Mouse (Mus musculus): Measurements from ENCODE around the gene Eif3k.

DNA sequence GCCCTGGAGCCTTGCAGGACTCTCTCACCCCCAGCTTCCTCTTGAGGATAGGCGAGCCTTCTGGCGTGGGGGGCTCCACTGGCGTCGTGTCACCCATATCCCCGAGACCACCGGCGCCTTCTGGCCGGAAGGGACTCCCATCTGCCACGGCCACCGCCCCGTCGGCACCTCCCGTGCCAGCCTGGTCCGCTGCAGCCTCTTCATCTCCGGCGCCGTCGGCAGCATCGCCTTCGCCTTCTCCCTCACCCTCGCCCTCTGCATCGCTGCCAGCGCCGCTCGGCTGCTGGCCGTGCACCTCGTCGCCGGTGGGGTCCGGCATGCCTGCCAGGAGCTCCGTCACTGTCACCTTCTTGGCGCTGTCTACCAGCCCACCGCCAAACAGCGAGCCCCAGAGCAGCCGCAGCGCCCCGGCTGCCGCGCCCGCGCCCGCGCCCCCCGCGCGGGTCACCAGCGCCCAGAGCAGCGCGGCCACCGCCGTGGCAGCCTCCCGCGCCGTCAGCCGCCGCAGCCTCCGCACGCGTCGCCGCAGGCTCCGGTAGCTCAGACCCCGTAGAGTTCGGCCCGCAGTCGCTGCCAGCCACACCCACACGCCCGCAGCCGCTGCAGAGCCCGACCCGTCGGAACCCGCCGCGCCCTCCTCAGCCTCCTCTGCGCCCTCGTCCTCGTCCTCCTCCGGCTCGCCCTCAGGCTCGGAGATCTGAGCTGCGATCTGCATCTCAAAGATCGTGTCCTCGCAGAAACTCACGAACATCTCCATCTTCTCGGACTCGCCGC, 38.0 kb upstream of the Eif3k start:
- TF ChIP-seq USF1 (IDR thresholded peaks at IDR 0.05; ENCODE audit: low read depth) = no peak
- TF ChIP-seq MAX (IDR thresholded peaks at IDR 0.05) = no peak
- TF ChIP-seq CTCF (IDR thresholded peaks at IDR 0.05; ENCODE audit: control insufficient read depth, insufficient read depth, insufficient read length) = no peak
- no peak for TF ChIP-seq MYOD1 (IDR thresholded peaks at IDR 0.05; ENCODE audit: control insufficient read depth, insufficient read length, low read depth)

Data from C2C12 (cell line).